In the genomic region with DNA sequence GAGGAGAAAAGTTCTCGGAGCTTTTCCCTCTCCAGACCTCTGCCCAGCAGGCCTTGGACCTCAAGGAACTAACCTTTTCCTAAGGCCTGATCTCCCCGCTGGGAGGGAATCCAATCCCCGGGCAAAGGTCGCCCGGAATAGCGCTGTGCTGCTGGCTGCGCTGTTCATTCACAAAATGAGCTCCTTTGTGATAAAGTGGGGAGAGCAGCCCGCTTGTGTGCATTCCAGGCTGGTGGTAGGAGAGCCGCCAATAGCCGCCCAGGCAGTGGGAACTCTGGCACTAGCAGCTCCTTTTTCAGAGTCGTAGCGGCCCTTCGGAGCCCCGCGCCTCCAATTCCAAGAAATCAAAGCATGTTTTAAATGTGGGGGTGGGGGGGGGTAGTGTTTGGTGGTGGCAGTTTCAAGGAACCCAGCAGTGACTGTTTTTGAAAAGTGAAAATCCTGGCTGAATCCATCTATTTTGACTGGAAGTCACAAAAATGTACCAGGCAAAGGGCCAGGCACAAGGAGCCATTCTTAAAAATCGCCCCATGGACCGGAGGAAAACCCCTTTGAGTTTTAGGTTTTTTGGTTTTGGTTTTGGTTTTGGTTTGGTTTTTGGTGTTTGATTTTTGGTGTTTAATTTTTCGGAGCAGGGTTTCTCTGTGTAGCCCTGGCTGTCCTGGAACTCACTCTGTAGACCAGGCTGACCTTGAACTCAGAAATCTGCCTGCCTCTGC, we compare ENCODE assay signal across 8 mouse cellular contexts.
DNase-seq lines count a peak whose midpoint lies in the region; ATAC-seq and TF ChIP-seq lines count a peak whose summit lies in the region.

No protein-coding gene starts in this region.

- H3K9me3 ChIP-seq in hindbrain, embryonic 13.5 days: no peaks in the 10 kb centered on the region

- H3K9ac ChIP-seq in hindbrain, embryonic 13.5 days: peak overlapping the region; percentile 73

- peak overlapping the region; percentile 75 for H3K4me2 ChIP-seq in hindbrain, embryonic 13.5 days

- TF ChIP-seq POLR2A in lung, adult 2 months (IDR thresholded peaks at IDR 0.05; ENCODE audit: borderline replicate concordance, extremely low read depth, low read depth, low read length): no peak
- TF ChIP-seq POLR2A in olfactory bulb, adult 2 months (IDR thresholded peaks at IDR 0.05; ENCODE audit: insufficient read depth, low read depth, low read length): no peak

- peak; percentile 80 for DNase-seq in ZHBTc4 (ENCODE audit: low read depth, low spot score)
- DNase-seq in cerebellum, postnatal 14 days: peak; percentile 46 to 57
- DNase-seq in frontal cortex, postnatal 25 days (ENCODE audit: low spot score in 2 of 2): peak; percentile 5 to 20
- DNase-seq in layer of hippocampus, adult 9-11 months: peak; percentile 39
- peak; percentile 14 for DNase-seq in lung, adult 2 months
- no peak for DNase-seq in natural killer cell, adult 2 months (ENCODE audit: low spot score in 2 of 2)

- peak overlapping the region; percentile 42 for H3K4me3 ChIP-seq in hindbrain, embryonic 13.5 days
- H3K4me3 ChIP-seq in lung, adult 2 months (replicated peaks; ENCODE audit: extremely low read depth, low read depth, low read length): no peak overlapping the region
- peak overlapping the region; percentile 1; the same call in 1 of the 2 replicates for H3K4me3 ChIP-seq in olfactory bulb, adult 2 months (ENCODE audit: insufficient read depth, low read depth, low read length)

- peaks cover 46% of the 10 kb centered on the region for H3K27me3 ChIP-seq in hindbrain, embryonic 13.5 days

- WGBS in hindbrain, embryonic 13.5 days: 6% methylated on average over 18 of the region's 18 CpGs
- 18% methylated on average over 18 of the region's 18 CpGs for WGBS in lung, adult 2 months
- WGBS in olfactory bulb, adult 2 months: 12% methylated on average over 18 of the region's 18 CpGs

- H3K36me3 ChIP-seq in hindbrain, embryonic 13.5 days: no peaks in the 10 kb centered on the region

- peaks cover 13% of the 10 kb centered on the region for H3K4me1 ChIP-seq in hindbrain, embryonic 13.5 days (replicated peaks)
- H3K4me1 ChIP-seq in lung, adult 2 months (ENCODE audit: control insufficient read depth, insufficient read depth, low read length): no peaks in the 10 kb centered on the region
- H3K4me1 ChIP-seq in olfactory bulb, adult 2 months (ENCODE audit: control insufficient read depth, insufficient read depth, low read length): peaks cover 8% of the 10 kb centered on the region

- no peak for TF ChIP-seq CTCF in lung, adult 2 months (IDR thresholded peaks at IDR 0.05; ENCODE audit: insufficient read depth, low read length)
- no peak for TF ChIP-seq CTCF in olfactory bulb, adult 2 months (IDR thresholded peaks at IDR 0.05; ENCODE audit: insufficient read depth, low read depth, low read length)

- ATAC-seq in hindbrain, embryonic 13.5 days (ENCODE audit: low FRiP score): peak; percentile 93

- H3K27ac ChIP-seq in hindbrain, embryonic 13.5 days: no peak overlapping the region
- H3K27ac ChIP-seq in olfactory bulb, adult 2 months (ENCODE audit: insufficient read depth, low read depth, low read length): no peak overlapping the region

Comparison
In these comparisons a context has a peak if more than half of its experiments do, and no peak if none do; other contexts are left out.
1. DNase-seq: peak in ZHBTc4 (single experiment), cerebellum, postnatal 14 days (2 of 2), frontal cortex, postnatal 25 days (2 of 2), layer of hippocampus, adult 9-11 months (single experiment) and lung, adult 2 months (single experiment); none in natural killer cell, adult 2 months (0 of 2).